Mouse (Mus musculus): ENCODE data around the gene Syngr4. TPM values are rescaled to one million over a fixed set of nuclear protein-coding genes. Genes with fewer than 3 reads are reported as not detected.

Syngr4 gene
- polyA plus RNA-seq, 1 experiment: 0.23 TPM

DNA sequence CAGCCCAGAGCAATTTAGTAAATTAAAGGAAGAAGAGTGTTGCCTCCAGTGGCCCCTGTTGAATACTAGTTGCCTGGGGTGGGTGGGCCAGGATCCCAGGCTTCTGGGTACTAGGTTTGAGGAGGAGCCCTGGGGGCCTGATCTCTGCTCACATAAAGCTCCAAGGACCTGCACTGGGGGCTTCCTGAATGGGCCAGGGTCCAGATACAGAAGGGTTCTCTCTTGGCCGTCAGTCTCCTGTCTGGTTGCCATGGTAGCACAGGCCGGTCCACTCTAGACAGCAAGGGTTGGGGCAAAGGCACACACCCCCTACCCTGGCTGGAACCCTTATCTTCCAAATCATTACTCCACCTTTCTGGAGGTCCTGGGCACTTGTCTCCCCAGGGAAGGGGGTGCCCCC lies 28.6 kb downstream of the Syngr4 start:
- Histone ChIP-seq H3K4me3 (peak overlapping the region; percentile 45), H3K4me2 (ENCODE audit: low read depth) (no peak overlapping the region), H3K36me3 (ENCODE audit: control insufficient read depth, insufficient read depth) (no peaks in the 10 kb centered on the region), H3ac (ENCODE audit: control insufficient read depth, insufficient read length) (no peak overlapping the region), H3K27me3 (ENCODE audit: control insufficient read depth, insufficient read depth, insufficient read length) (peaks cover 11% of the 10 kb centered on the region), H3K79me2 (ENCODE audit: control insufficient read depth, insufficient read depth) (peaks cover under 1% of the 10 kb centered on the region)
- no peak for TF ChIP-seq CEBPB (IDR thresholded peaks at IDR 0.05; ENCODE audit: insufficient read depth, poor library complexity, severe bottlenecking)
- TF ChIP-seq POLR2AphosphoS2 (IDR thresholded peaks at IDR 0.05; ENCODE audit: insufficient read length, low read depth): peak; percentile 39
- TF ChIP-seq REST (IDR thresholded peaks at IDR 0.05; ENCODE audit: insufficient read depth, insufficient read length): no peak
- no peak for TF ChIP-seq USF1 (IDR thresholded peaks at IDR 0.05; ENCODE audit: low read depth)

GRCm38 (mm10) chr7:45865925-45866910 lies 30.3 kb downstream of the Syngr4 start:
- Histone ChIP-seq H3K4me2 (ENCODE audit: low read depth) (peak overlapping the region; percentile 72), H3K36me3 (ENCODE audit: control insufficient read depth, insufficient read depth) (no peaks in the 10 kb centered on the region), H3K79me2 (ENCODE audit: control insufficient read depth, insufficient read depth) (no peaks in the 10 kb centered on the region), H3ac (ENCODE audit: control insufficient read depth, insufficient read length) (peak overlapping the region; percentile 78), H3K27me3 (ENCODE audit: control insufficient read depth, insufficient read depth, insufficient read length) (peaks cover 11% of the 10 kb centered on the region), H3K4me3 (peak overlapping the region; percentile 45)
- TF ChIP-seq SRF (IDR thresholded peaks at IDR 0.05; ENCODE audit: control insufficient read depth, insufficient read length, low read depth): no peak
- TF ChIP-seq MYOG (IDR thresholded peaks at IDR 0.05; ENCODE audit: control insufficient read depth in 1 of 3, insufficient read depth in 1 of 3, insufficient read length in 2 of 3, low read depth in 2 of 3): peak in 2 of 3 experiments; percentile 5 to 7
- TF ChIP-seq CEBPB (IDR thresholded peaks at IDR 0.05; ENCODE audit: insufficient read depth, poor library complexity, severe bottlenecking): no peak
- TF ChIP-seq POLR2AphosphoS2 (IDR thresholded peaks at IDR 0.05; ENCODE audit: insufficient read length, low read depth): peak; percentile 87
- TF ChIP-seq TCF3 (IDR thresholded peaks at IDR 0.05; ENCODE audit: insufficient read length, low read depth): no peak
- peak; percentile 97 for TF ChIP-seq POLR2A (IDR thresholded peaks at IDR 0.05; ENCODE audit: insufficient read length, low read depth)
- TF ChIP-seq MYOD1 (IDR thresholded peaks at IDR 0.05; ENCODE audit: control insufficient read depth in 1 of 3, insufficient read length in 2 of 3, low read depth in 2 of 3): peak in 1 of 3 experiments; percentile 51
- TF ChIP-seq TCF12 (IDR thresholded peaks at IDR 0.05; ENCODE audit: insufficient read depth, poor library complexity, severe bottlenecking): no peak

DNA sequence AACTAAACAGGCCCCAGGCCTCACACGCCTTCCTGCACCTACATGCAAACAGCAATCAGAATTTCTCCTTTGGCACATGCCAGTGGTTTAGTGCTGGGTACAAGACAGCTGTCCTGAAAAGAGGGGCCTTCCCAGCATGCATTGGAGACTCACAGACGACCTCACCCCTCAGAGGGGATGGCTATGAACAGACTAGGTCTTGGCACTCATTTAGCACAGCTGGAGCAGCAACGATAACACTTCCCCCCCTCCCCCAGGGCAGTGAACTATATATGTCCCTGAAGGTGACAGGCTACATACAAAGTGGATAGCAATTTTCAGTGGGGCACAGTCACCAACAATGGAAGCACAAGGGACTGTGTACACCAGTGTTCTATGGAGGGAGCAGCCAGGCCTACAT lies 32.1 kb downstream of the Syngr4 start:
- Histone ChIP-seq H3K79me2 (ENCODE audit: control insufficient read depth, insufficient read depth) (no peaks in the 10 kb centered on the region), H3K27me3 (ENCODE audit: control insufficient read depth, insufficient read depth, insufficient read length) (no peaks in the 10 kb centered on the region), H3ac (ENCODE audit: control insufficient read depth, insufficient read length) (no peak overlapping the region), H3K4me2 (ENCODE audit: low read depth) (no peak overlapping the region), H3K4me3 (no peak overlapping the region), H3K36me3 (ENCODE audit: control insufficient read depth, insufficient read depth) (no peaks in the 10 kb centered on the region)
- TF ChIP-seq MYOD1 (IDR thresholded peaks at IDR 0.05; ENCODE audit: control insufficient read depth in 1 of 3, insufficient read length in 2 of 3, low read depth in 2 of 3): no peak
- TF ChIP-seq REST (IDR thresholded peaks at IDR 0.05; ENCODE audit: insufficient read depth, insufficient read length): no peak
- no peak for TF ChIP-seq POLR2A (IDR thresholded peaks at IDR 0.05; ENCODE audit: insufficient read length, low read depth)
- TF ChIP-seq MYOG (IDR thresholded peaks at IDR 0.05; ENCODE audit: control insufficient read depth in 1 of 3, insufficient read depth in 1 of 3, insufficient read length in 2 of 3, low read depth in 2 of 3): no peak
- TF ChIP-seq POLR2AphosphoS2 (IDR thresholded peaks at IDR 0.05; ENCODE audit: insufficient read length, low read depth): no peak
- TF ChIP-seq E2F4 (IDR thresholded peaks at IDR 0.05; ENCODE audit: insufficient read depth): no peak
- TF ChIP-seq CEBPB (IDR thresholded peaks at IDR 0.05; ENCODE audit: insufficient read depth, poor library complexity, severe bottlenecking): no peak
- no peak for TF ChIP-seq TCF12 (IDR thresholded peaks at IDR 0.05; ENCODE audit: insufficient read depth, poor library complexity, severe bottlenecking)
- TF ChIP-seq SRF (IDR thresholded peaks at IDR 0.05; ENCODE audit: control insufficient read depth, insufficient read length, low read depth): no peak
- TF ChIP-seq MAX (IDR thresholded peaks at IDR 0.05; ENCODE audit: low read depth): no peak
- no peak for TF ChIP-seq USF1 (IDR thresholded peaks at IDR 0.05; ENCODE audit: low read depth)
- no peak for TF ChIP-seq TCF3 (IDR thresholded peaks at IDR 0.05; ENCODE audit: insufficient read length, low read depth)

DNA sequence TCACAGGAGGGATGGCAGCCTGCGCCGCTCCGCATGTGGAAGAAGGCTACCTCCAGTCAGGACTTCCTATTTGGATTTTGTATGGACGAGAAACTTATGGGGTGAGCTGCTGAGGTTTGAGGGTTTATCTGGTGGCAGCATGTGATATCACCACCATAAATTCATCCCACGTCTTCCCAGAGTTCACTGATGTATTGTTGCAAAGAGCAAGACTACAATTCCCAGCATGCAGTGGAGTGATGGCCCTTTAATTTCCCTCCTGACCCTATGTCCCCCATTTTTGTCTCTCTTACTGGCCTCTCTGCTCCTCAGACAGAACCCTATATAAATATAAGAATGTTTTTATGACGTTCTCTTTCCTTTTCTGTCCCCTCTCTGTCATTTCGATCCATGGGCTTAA lies 33.7 kb downstream of the Syngr4 start:
- no peaks in the 10 kb centered on the region for H3K79me2 ChIP-seq (ENCODE audit: control insufficient read depth, insufficient read depth)

More for the DNA sequence above, 33.7 kb downstream of the Syngr4 start:
- no peaks in the 10 kb centered on the region for H3K36me3 ChIP-seq (ENCODE audit: control insufficient read depth, insufficient read depth)
- TF ChIP-seq MYOG (IDR thresholded peaks at IDR 0.05; ENCODE audit: control insufficient read depth in 1 of 3, insufficient read depth in 1 of 3, insufficient read length in 2 of 3, low read depth in 2 of 3) (no peak), USF1 (IDR thresholded peaks at IDR 0.05; ENCODE audit: low read depth) (no peak), POLR2AphosphoS2 (IDR thresholded peaks at IDR 0.05; ENCODE audit: insufficient read length, low read depth) (no peak), REST (IDR thresholded peaks at IDR 0.05; ENCODE audit: insufficient read depth, insufficient read length) (no peak), E2F4 (IDR thresholded peaks at IDR 0.05; ENCODE audit: insufficient read depth) (no peak), MYOD1 (IDR thresholded peaks at IDR 0.05; ENCODE audit: control insufficient read depth in 1 of 3, insufficient read length in 2 of 3, low read depth in 2 of 3) (no peak), SRF (IDR thresholded peaks at IDR 0.05; ENCODE audit: control insufficient read depth, insufficient read length, low read depth) (no peak), MAX (IDR thresholded peaks at IDR 0.05; ENCODE audit: low read depth) (no peak), TCF12 (IDR thresholded peaks at IDR 0.05; ENCODE audit: insufficient read depth, poor library complexity, severe bottlenecking) (no peak), TCF3 (IDR thresholded peaks at IDR 0.05; ENCODE audit: insufficient read length, low read depth) (no peak), CEBPB (IDR thresholded peaks at IDR 0.05; ENCODE audit: insufficient read depth, poor library complexity, severe bottlenecking) (no peak), POLR2A (IDR thresholded peaks at IDR 0.05; ENCODE audit: insufficient read length, low read depth) (no peak)
- H3ac ChIP-seq (ENCODE audit: control insufficient read depth, insufficient read length): no peak overlapping the region
- no peaks in the 10 kb centered on the region for H3K27me3 ChIP-seq (ENCODE audit: control insufficient read depth, insufficient read depth, insufficient read length)
- no peak overlapping the region for H3K4me3 ChIP-seq
- H3K4me2 ChIP-seq (ENCODE audit: low read depth): no peak overlapping the region
